In genomic region chr14:45700031-45700572, GRCm38 (mm10) we compare ENCODE assay signal across 21 mouse cellular contexts. TPM values are rescaled to one million over a fixed set of nuclear protein-coding genes. Genes with fewer than 3 reads are reported as not detected.
DNase-seq lines count a peak whose midpoint lies in the region; ATAC-seq and TF ChIP-seq lines count a peak whose summit lies in the region.
"Had no signal": no experiment of that assay in that cellular context is flagged by ENCODE, and none has a peak within 500 bp of the region (broad histone marks: within the 10 kb centered on the region; RNA-seq: fewer than 3 reads in every experiment).

No protein-coding gene starts in this region.

- TF ChIP-seq CTCF in liver, postnatal 0 days (IDR thresholded peaks at IDR 0.05; ENCODE audit: low read depth) = no peak
- no peak for TF ChIP-seq CTCF in midbrain, postnatal 0 days (IDR thresholded peaks at IDR 0.05)

- H3K4me3 ChIP-seq in heart, embryonic 11.5 days (ENCODE audit: low read depth, low read length) = no peak overlapping the region
- no peak overlapping the region for H3K4me3 ChIP-seq in liver, postnatal 0 days (ENCODE audit: low read depth, low read length)
- no peak overlapping the region for H3K4me3 ChIP-seq in liver, embryonic 11.5 days (ENCODE audit: low read depth, low read length)
- no peak overlapping the region for H3K4me3 ChIP-seq in midbrain, postnatal 0 days (ENCODE audit: low read depth, low read length)
- no peak overlapping the region for H3K4me3 ChIP-seq in intestine, embryonic 16.5 days (ENCODE audit: low read length)
- H3K4me3 ChIP-seq: embryonic facial prominence, embryonic 13.5 days; forebrain, embryonic 13.5 days; hindbrain, embryonic 15.5 days had no signal

- H3K4me2 ChIP-seq in heart, embryonic 11.5 days = no peak overlapping the region
- no peak overlapping the region for H3K4me2 ChIP-seq in liver, postnatal 0 days (ENCODE audit: low read depth, low read length)
- H3K4me2 ChIP-seq in liver, embryonic 11.5 days = no peak overlapping the region
- no peak overlapping the region for H3K4me2 ChIP-seq in midbrain, postnatal 0 days (ENCODE audit: low read depth, low read length, poor library complexity, severe bottlenecking)
- H3K4me2 ChIP-seq in intestine, embryonic 16.5 days (ENCODE audit: low read depth, low read length) = no peak overlapping the region
- H3K4me2 ChIP-seq: embryonic facial prominence, embryonic 13.5 days; forebrain, embryonic 13.5 days; hindbrain, embryonic 15.5 days had no signal

- no peak for ATAC-seq in heart, embryonic 11.5 days (replicated peaks; ENCODE audit: insufficient number of reproducible peaks, low FRiP score, low TSS enrichment)
- 0 out of 2 replicates have a peak, but pooled peaks have one; percentile 41 for ATAC-seq in liver, postnatal 0 days
- no peak for ATAC-seq in liver, embryonic 11.5 days (replicated peaks; ENCODE audit: low FRiP score)
- ATAC-seq in midbrain, postnatal 0 days (ENCODE audit: low FRiP score) = no peak
- no peak for ATAC-seq in intestine, embryonic 16.5 days
- ATAC-seq: activated CD4-positive, CD25-positive, alpha-beta regulatory T cell, adult 4 months; forebrain, embryonic 13.5 days; intestine, postnatal 0 days; Patski had no signal

- no peaks in the 10 kb centered on the region for H3K27me3 ChIP-seq in heart, embryonic 11.5 days (ENCODE audit: control insufficient read depth, insufficient read depth, low read length)
- H3K27me3 ChIP-seq in liver, postnatal 0 days (ENCODE audit: insufficient read depth, low read length) = no peaks in the 10 kb centered on the region
- H3K27me3 ChIP-seq in liver, embryonic 11.5 days (replicated peaks; ENCODE audit: control insufficient read depth, insufficient read depth, low read length) = no peaks in the 10 kb centered on the region
- no peaks in the 10 kb centered on the region for H3K27me3 ChIP-seq in midbrain, postnatal 0 days (ENCODE audit: insufficient read depth, low read length)
- H3K27me3 ChIP-seq in intestine, embryonic 16.5 days (replicated peaks; ENCODE audit: control insufficient read depth, insufficient read depth, low read length) = no peaks in the 10 kb centered on the region
- H3K27me3 ChIP-seq: embryonic facial prominence, embryonic 13.5 days; forebrain, embryonic 13.5 days; hindbrain, embryonic 15.5 days; Patski had no signal

- WGBS in heart, embryonic 11.5 days (ENCODE audit: insufficient replicate concordance) = 66% methylated on average over 6 of the region's 6 CpGs
- 48% methylated on average over 6 of the region's 6 CpGs for WGBS in liver, postnatal 0 days (ENCODE audit: insufficient replicate concordance)
- 70% methylated on average over 6 of the region's 6 CpGs for WGBS in liver, embryonic 11.5 days
- 81% methylated on average over 6 of the region's 6 CpGs for WGBS in midbrain, postnatal 0 days
- 66% methylated on average over 6 of the region's 6 CpGs for WGBS in intestine, embryonic 16.5 days

- peak; percentile 30 to 33 for DNase-seq in heart, adult 18-20 months
- DNase-seq in liver, postnatal 0 days = no peak
- DNase-seq in liver, embryonic 11.5 days (ENCODE audit: low spot score) = no peak
- peak; percentile 78 for DNase-seq in fibroblast of lung, adult 2 months (ENCODE audit: low read depth)
- DNase-seq in skeletal muscle tissue, adult 2 months (ENCODE audit: low read depth, low spot score) = peak; percentile 7
- DNase-seq in midbrain, postnatal 0 days (ENCODE audit: low spot score) = no peak
- DNase-seq: adrenal gland, postnatal 14 days; B cell, adult 2 months; cerebellum, adult 18-20 months; cerebellum, adult 9-11 months; cerebellum, postnatal 36 days; gastrocnemius, postnatal 10 days; kidney, adult 8-10 months had no signal

- peaks cover 3% of the 10 kb centered on the region; the same call in 1 of the 2 replicates for H3K9me3 ChIP-seq in heart, embryonic 11.5 days (replicated peaks; ENCODE audit: control insufficient read depth, low read length)
- H3K9me3 ChIP-seq in liver, postnatal 0 days (ENCODE audit: low read length) = no peaks in the 10 kb centered on the region
- H3K9me3 ChIP-seq in liver, embryonic 11.5 days (ENCODE audit: control insufficient read depth, low read length) = no peaks in the 10 kb centered on the region
- H3K9me3 ChIP-seq in midbrain, postnatal 0 days (ENCODE audit: low read length) = no peaks in the 10 kb centered on the region
- no peaks in the 10 kb centered on the region for H3K9me3 ChIP-seq in intestine, embryonic 16.5 days (ENCODE audit: control insufficient read depth, low read length)
- H3K9me3 ChIP-seq: embryonic facial prominence, embryonic 13.5 days; forebrain, embryonic 13.5 days; hindbrain, embryonic 15.5 days had no signal

- H3K9ac ChIP-seq in heart, embryonic 11.5 days (ENCODE audit: low read depth, low read length) = no peak overlapping the region
- no peak overlapping the region for H3K9ac ChIP-seq in liver, postnatal 0 days (replicated peaks)
- H3K9ac ChIP-seq in liver, embryonic 11.5 days (ENCODE audit: low read depth, low read length) = no peak overlapping the region
- no peak overlapping the region for H3K9ac ChIP-seq in midbrain, postnatal 0 days (replicated peaks; ENCODE audit: low read length, poor library complexity, severe bottlenecking)
- no peak overlapping the region for H3K9ac ChIP-seq in intestine, embryonic 16.5 days (ENCODE audit: low read depth, low read length)
- H3K9ac ChIP-seq: embryonic facial prominence, embryonic 13.5 days; forebrain, embryonic 13.5 days; hindbrain, embryonic 15.5 days had no signal

- TF ChIP-seq EP300 in liver, postnatal 0 days (IDR thresholded peaks at IDR 0.05; ENCODE audit: low read depth) = no peak

- no peak overlapping the region for H3K27ac ChIP-seq in heart, embryonic 11.5 days (ENCODE audit: low read depth, low read length)
- no peak overlapping the region for H3K27ac ChIP-seq in liver, postnatal 0 days (ENCODE audit: low read depth)
- no peak overlapping the region for H3K27ac ChIP-seq in liver, embryonic 11.5 days (ENCODE audit: low read depth, low read length)
- H3K27ac ChIP-seq in midbrain, postnatal 0 days (ENCODE audit: low read depth, low read length) = no peak overlapping the region
- H3K27ac ChIP-seq in intestine, embryonic 16.5 days (ENCODE audit: low read length) = no peak overlapping the region
- H3K27ac ChIP-seq: embryonic facial prominence, embryonic 13.5 days; forebrain, embryonic 13.5 days; hindbrain, embryonic 15.5 days had no signal

- H3K4me1 ChIP-seq in heart, embryonic 11.5 days (ENCODE audit: control insufficient read depth, insufficient read depth, low read length) = no peaks in the 10 kb centered on the region
- H3K4me1 ChIP-seq in liver, postnatal 0 days (ENCODE audit: insufficient read depth) = no peaks in the 10 kb centered on the region
- no peaks in the 10 kb centered on the region for H3K4me1 ChIP-seq in liver, embryonic 11.5 days (replicated peaks; ENCODE audit: control insufficient read depth, insufficient read depth, low read length)
- H3K4me1 ChIP-seq in midbrain, postnatal 0 days (ENCODE audit: insufficient read depth, low read length) = no peaks in the 10 kb centered on the region
- no peaks in the 10 kb centered on the region for H3K4me1 ChIP-seq in intestine, embryonic 16.5 days (ENCODE audit: control insufficient read depth, insufficient read depth, low read length)
- H3K4me1 ChIP-seq: embryonic facial prominence, embryonic 13.5 days; forebrain, embryonic 13.5 days; hindbrain, embryonic 15.5 days had no signal

- H3K36me3 ChIP-seq in heart, embryonic 11.5 days (ENCODE audit: control insufficient read depth, insufficient read depth, low read length) = no peaks in the 10 kb centered on the region
- no peaks in the 10 kb centered on the region for H3K36me3 ChIP-seq in liver, postnatal 0 days (replicated peaks; ENCODE audit: insufficient read depth, low read length)
- no peaks in the 10 kb centered on the region for H3K36me3 ChIP-seq in liver, embryonic 11.5 days (ENCODE audit: control insufficient read depth, insufficient read depth, low read length)
- H3K36me3 ChIP-seq in midbrain, postnatal 0 days (ENCODE audit: insufficient read depth, low read length) = no peaks in the 10 kb centered on the region
- no peaks in the 10 kb centered on the region for H3K36me3 ChIP-seq in intestine, embryonic 16.5 days (ENCODE audit: control insufficient read depth, insufficient read depth, low read length)
- H3K36me3 ChIP-seq: embryonic facial prominence, embryonic 13.5 days; hindbrain, embryonic 15.5 days had no signal

RNA-seq across cellular contexts. Expression of gene Ddhd1, which starts 42.2 kb away (rescaled TPM):
- total RNA-seq in heart, adult 18-20 months (2021) = 10 to 100 TPM in 1 of 2 experiments, 1 to 10 TPM in 1; 7.2 to 11.0 TPM
- 12.6 and 13.9 TPM in 2 replicates for polyA plus RNA-seq in heart, embryonic 11.5 days (2014; fragmentation: Nextera tagmentation; extraction: Ambion mirVana)
- 3.2 and 3.7 TPM in 2 replicates for polyA plus RNA-seq in liver, postnatal 0 days (2015; fragmentation: Nextera tagmentation; extraction: Ambion mirVana)
- 10.2 and 11.1 TPM in 2 replicates for polyA plus RNA-seq in liver, embryonic 11.5 days (2014; fragmentation: Nextera tagmentation; extraction: Ambion mirVana)
- 60.2 and 61.3 TPM in 2 replicates for total RNA-seq in midbrain, postnatal 0 days (2014; rRNA removed)
- polyA plus RNA-seq in midbrain, postnatal 0 days (2015; fragmentation: Nextera tagmentation; extraction: Ambion mirVana) = 12.3 and 14.9 TPM in 2 replicates
- 5.8 and 6.5 TPM in 2 replicates for polyA plus RNA-seq in intestine, embryonic 16.5 days (2015; fragmentation: Nextera tagmentation; extraction: Ambion mirVana)

Comparison
In these comparisons a context has a peak if more than half of its experiments do, and no peak if none do; other contexts are left out.
1. DNase-seq: peak in heart, adult 18-20 months (2 of 2), fibroblast of lung, adult 2 months (single experiment) and skeletal muscle tissue, adult 2 months (single experiment); none in liver, postnatal 0 days (single experiment), liver, embryonic 11.5 days (single experiment) and midbrain, postnatal 0 days (single experiment).